Mouse (Mus musculus) spleen, adult 2 months (tissue): ENCODE measurements around the gene Mef2c.

Source experiments
- CTCF ChIP-seq: fragments of 200-500 bp; IDR thresholded peaks from 2 replicates; pipeline ENCODE4 v1.5.1; 2011; ENCODE audit warnings: mild to moderate bottlenecking, inconsistent platforms; ENCODE audit not compliant: insufficient read depth, insufficient read length, insufficient replicate concordance; ENCODE audit errors: extremely low read depth
- POLR2A ChIP-seq: fragments of 200-500 bp; IDR thresholded peaks from 2 replicates; pipeline ENCODE4 v1.6.1; 2011; ENCODE audit warnings: low read depth, low read length, inconsistent platforms

DNA sequence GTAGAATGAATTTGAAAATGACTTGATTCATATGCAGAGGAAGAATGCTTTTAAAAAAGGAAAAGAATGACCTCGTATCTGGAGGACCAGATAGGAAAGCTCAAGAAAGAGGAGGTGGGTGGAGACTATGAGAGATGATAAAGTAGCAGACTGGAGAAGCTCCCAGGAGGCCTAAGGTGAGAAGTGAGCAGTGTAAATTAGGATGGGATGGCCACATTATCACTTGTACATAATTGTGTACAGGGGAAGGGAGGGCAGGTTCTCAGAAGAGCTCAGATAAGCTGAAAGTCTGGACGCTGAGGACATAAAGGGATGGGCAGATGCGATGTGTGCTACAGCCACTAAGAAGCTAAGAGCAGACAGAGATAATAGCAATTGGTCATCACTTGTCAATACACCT, 124.3 kb downstream of the Mef2c start:
- TF ChIP-seq CTCF, result no peak
- TF ChIP-seq POLR2A, result no peak
